In the genomic region with DNA sequence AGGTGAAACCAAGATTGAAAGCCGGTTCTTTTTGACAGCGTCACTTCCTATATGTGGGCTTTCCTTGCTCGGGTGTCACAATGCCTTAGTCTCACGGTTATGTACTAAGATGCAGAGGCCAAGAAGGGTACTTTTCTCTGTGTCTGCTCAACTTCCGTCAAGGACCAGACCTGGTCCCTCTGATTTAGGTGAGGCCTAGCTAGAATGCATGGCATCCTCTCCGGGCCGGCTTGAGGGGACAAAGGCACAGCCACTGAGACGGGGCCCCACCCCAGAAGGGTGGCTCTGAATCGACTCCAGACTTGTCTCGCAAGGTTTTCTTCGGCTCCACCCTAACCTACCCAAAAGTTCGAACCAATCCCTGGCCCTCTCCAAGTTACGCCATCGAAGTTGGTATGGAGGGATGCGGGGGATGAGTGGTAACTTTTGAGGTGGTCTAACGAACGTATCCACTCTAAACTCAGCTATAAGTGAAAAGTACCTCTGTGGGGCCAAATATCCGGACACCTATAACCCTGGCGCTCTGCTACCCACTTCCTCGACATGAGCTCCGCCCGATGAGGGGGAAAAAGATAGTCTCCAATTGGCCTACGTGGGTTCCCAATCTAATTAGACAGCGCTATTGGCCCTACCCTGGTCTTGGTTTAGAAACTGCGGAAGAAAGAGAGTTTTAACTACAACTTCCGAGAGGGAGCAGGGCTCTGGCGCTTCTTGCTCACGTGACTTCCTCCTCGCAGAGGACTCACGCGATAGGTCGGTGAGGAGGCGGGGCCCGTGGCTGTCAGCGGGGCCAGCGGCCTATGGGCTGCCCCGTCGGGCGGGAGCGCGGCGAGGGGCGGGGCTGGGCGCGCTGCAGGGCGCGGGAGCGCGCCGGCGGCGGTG, we compare ENCODE assay signal across 8 mouse cellular contexts. TPM values are rescaled to one million over a fixed set of nuclear protein-coding genes. Genes with fewer than 3 reads are reported as not detected.
DNase-seq lines count a peak whose midpoint lies in the region; ATAC-seq and TF ChIP-seq lines count a peak whose summit lies in the region.

A gene (plus strand): TSS at position 110 of the 882 bp plus-strand sequence.

- no peak; the same call in 1 of the 2 replicates for TF ChIP-seq POLR2A in bone marrow, adult 2 months (IDR thresholded peaks at IDR 0.05; ENCODE audit: borderline replicate concordance, control insufficient read depth, low read depth, low read length)
- TF ChIP-seq POLR2A in limb, embryonic 14.5 days (IDR thresholded peaks at IDR 0.05; ENCODE audit: borderline replicate concordance, extremely low read depth, insufficient read depth, insufficient read length) = peak; percentile 45; the same call in 1 of the 2 replicates

- peak; percentile 99 for ATAC-seq in embryonic facial prominence, embryonic 15.5 days (ENCODE audit: insufficient number of reproducible peaks, low FRiP score, low TSS enrichment, low read depth)
- peak; percentile 98 for ATAC-seq in limb, embryonic 14.5 days (ENCODE audit: low FRiP score, low read depth)
- peak; percentile 99 for ATAC-seq in midbrain, postnatal 0 days (ENCODE audit: low FRiP score)

- peaks cover 9% of the 10 kb centered on the region for H3K4me1 ChIP-seq in bone marrow, adult 2 months (ENCODE audit: control insufficient read depth, insufficient read depth, low read length)
- H3K4me1 ChIP-seq in embryonic facial prominence, embryonic 15.5 days = peaks cover 22% of the 10 kb centered on the region
- H3K4me1 ChIP-seq in limb, embryonic 14.5 days (ENCODE audit: control insufficient read depth, insufficient read depth, low read length) = peaks cover 19% of the 10 kb centered on the region
- peaks cover 7% of the 10 kb centered on the region; the same call in 1 of the 2 replicates for H3K4me1 ChIP-seq in midbrain, postnatal 0 days (ENCODE audit: insufficient read depth, low read length)

- peak within 1 kb of the TSS; percentile 84 for H3K4me3 ChIP-seq in bone marrow, adult 2 months (replicated peaks; ENCODE audit: control insufficient read depth, low read depth, low read length)
- H3K4me3 ChIP-seq in embryonic facial prominence, embryonic 15.5 days (replicated peaks) = peak within 1 kb of the TSS; percentile 88
- peak within 1 kb of the TSS; percentile 88 for H3K4me3 ChIP-seq in limb, embryonic 14.5 days (replicated peaks; ENCODE audit: low read length)
- H3K4me3 ChIP-seq in midbrain, postnatal 0 days (ENCODE audit: low read depth, low read length) = peak within 1 kb of the TSS; percentile 92

- H3K9me3 ChIP-seq in embryonic facial prominence, embryonic 15.5 days (replicated peaks) = no peaks in the 10 kb centered on the region
- H3K9me3 ChIP-seq in limb, embryonic 14.5 days (ENCODE audit: control insufficient read depth, low read length) = no peaks in the 10 kb centered on the region
- no peaks in the 10 kb centered on the region for H3K9me3 ChIP-seq in midbrain, postnatal 0 days (ENCODE audit: low read length)

- H3K27ac ChIP-seq in bone marrow, adult 2 months (ENCODE audit: control insufficient read depth, insufficient read depth, low read depth, low read length, poor library complexity) = peak within 1 kb of the TSS; percentile 97
- peak within 1 kb of the TSS; percentile 98 for H3K27ac ChIP-seq in embryonic facial prominence, embryonic 15.5 days (replicated peaks)
- peak within 1 kb of the TSS; percentile 93 for H3K27ac ChIP-seq in limb, embryonic 14.5 days (replicated peaks; ENCODE audit: low read depth, low read length)
- H3K27ac ChIP-seq in midbrain, postnatal 0 days (ENCODE audit: low read depth, low read length) = peak within 1 kb of the TSS; percentile 84

- no peak for TF ChIP-seq CTCF in bone marrow, adult 2 months (IDR thresholded peaks at IDR 0.05; ENCODE audit: control insufficient read depth, insufficient read depth, low read length)
- TF ChIP-seq CTCF in midbrain, postnatal 0 days (IDR thresholded peaks at IDR 0.05) = no peak

- peak within 1 kb of the TSS; percentile 71 for H3K4me2 ChIP-seq in embryonic facial prominence, embryonic 15.5 days (replicated peaks)
- peak within 1 kb of the TSS; percentile 91 for H3K4me2 ChIP-seq in limb, embryonic 14.5 days (replicated peaks; ENCODE audit: low read depth, low read length, severe bottlenecking)
- peak within 1 kb of the TSS; percentile 84 for H3K4me2 ChIP-seq in midbrain, postnatal 0 days (ENCODE audit: low read depth, low read length, poor library complexity, severe bottlenecking)

- peak within 1 kb of the TSS; percentile 81 for H3K9ac ChIP-seq in embryonic facial prominence, embryonic 15.5 days
- peak within 1 kb of the TSS; percentile 91 for H3K9ac ChIP-seq in limb, embryonic 14.5 days (ENCODE audit: low read depth, low read length, severe bottlenecking)
- H3K9ac ChIP-seq in midbrain, postnatal 0 days (replicated peaks; ENCODE audit: low read length, poor library complexity, severe bottlenecking) = peak within 1 kb of the TSS; percentile 67

- no peaks in the 10 kb centered on the region for H3K27me3 ChIP-seq in embryonic facial prominence, embryonic 15.5 days
- H3K27me3 ChIP-seq in limb, embryonic 14.5 days (ENCODE audit: control insufficient read depth, insufficient read depth, low read length) = no peaks in the 10 kb centered on the region
- H3K27me3 ChIP-seq in midbrain, postnatal 0 days (ENCODE audit: insufficient read depth, low read length) = no peaks in the 10 kb centered on the region

- WGBS in bone marrow, adult 2 months = under 1% methylated on average over 45 of the region's 52 CpGs
- WGBS in embryonic facial prominence, embryonic 15.5 days = under 1% methylated on average over 52 of the region's 52 CpGs
- WGBS in limb, embryonic 14.5 days = under 1% methylated on average over 49 of the region's 52 CpGs
- WGBS in midbrain, postnatal 0 days = 2% methylated on average over 50 of the region's 52 CpGs

- H3K36me3 ChIP-seq in embryonic facial prominence, embryonic 15.5 days = peaks cover 2% of the 10 kb centered on the region; the same call in 1 of the 2 replicates
- peaks cover under 1% of the 10 kb centered on the region; the same call in 1 of the 2 replicates for H3K36me3 ChIP-seq in limb, embryonic 14.5 days (ENCODE audit: control insufficient read depth, insufficient read depth, low read length)
- no peaks in the 10 kb centered on the region; the same call in 1 of the 2 replicates for H3K36me3 ChIP-seq in midbrain, postnatal 0 days (ENCODE audit: insufficient read depth, low read length)

- peak; percentile 99 for DNase-seq in 416B (ENCODE audit: low read depth)
- peak; percentile 97 for DNase-seq in heart, adult 8-10 months (ENCODE audit: low spot score)
- peak; percentile 98 for DNase-seq in kidney, adult 9 months
- peak; percentile 98 for DNase-seq in limb, embryonic 14.5 days (ENCODE audit: low spot score)
- DNase-seq in midbrain, postnatal 0 days (ENCODE audit: low spot score) = peak; percentile 98
- DNase-seq in spleen, postnatal 14 days (ENCODE audit: low spot score in 2 of 2) = peak; percentile 91 to 94

RNA-seq across cellular contexts. Expression of the gene that starts here (rescaled TPM):
- 8.5 and 17.8 TPM in 2 replicates for polyA plus RNA-seq in bone marrow, adult 2 months (2011; ENCODE audit: insufficient read depth, insufficient read length, low replicate concordance, missing spikeins)
- 6.9 and 7.5 TPM in 2 replicates for polyA plus RNA-seq in embryonic facial prominence, embryonic 15.5 days (2015; fragmentation: Nextera tagmentation; extraction: Ambion mirVana)
- total RNA-seq in heart, adult 8-10 months (2022) = 10 to 100 TPM; 14.1 to 19.5 (median 18.0) TPM
- polyA plus RNA-seq in limb, embryonic 14.5 days (2012; rRNA removed) = 27.2 and 31.6 TPM in 2 replicates
- 7.8 and 9.6 TPM in 2 replicates for polyA plus RNA-seq in limb, embryonic 14.5 days (2014; fragmentation: Nextera tagmentation; extraction: Ambion mirVana)
- total RNA-seq in midbrain, postnatal 0 days (2014; rRNA removed) = 16.5 and 18.0 TPM in 2 replicates
- 1.8 and 2.7 TPM in 2 replicates for polyA plus RNA-seq in midbrain, postnatal 0 days (2015; fragmentation: Nextera tagmentation; extraction: Ambion mirVana)

Comparison
In these comparisons a context has a peak if more than half of its experiments do, and no peak if none do; other contexts are left out.
1. Peak in every context shown above with its lines: DNase-seq, ATAC-seq, H3K4me3 ChIP-seq and H3K27ac ChIP-seq.